Mouse (Mus musculus): ENCODE data around the gene Gm17359. TPM values are rescaled to one million over a fixed set of nuclear protein-coding genes. Genes with fewer than 3 reads are reported as not detected.
A peak's percentile ranks its signal among the peaks of the same experiment; 100 is the strongest.

Gene Gm17359
- total RNA-seq (2014; rRNA removed) (not detected in 2 replicates), polyA plus RNA-seq (2015; fragmentation: Nextera tagmentation; extraction: Ambion mirVana) (not detected in 2 replicates)

DNA sequence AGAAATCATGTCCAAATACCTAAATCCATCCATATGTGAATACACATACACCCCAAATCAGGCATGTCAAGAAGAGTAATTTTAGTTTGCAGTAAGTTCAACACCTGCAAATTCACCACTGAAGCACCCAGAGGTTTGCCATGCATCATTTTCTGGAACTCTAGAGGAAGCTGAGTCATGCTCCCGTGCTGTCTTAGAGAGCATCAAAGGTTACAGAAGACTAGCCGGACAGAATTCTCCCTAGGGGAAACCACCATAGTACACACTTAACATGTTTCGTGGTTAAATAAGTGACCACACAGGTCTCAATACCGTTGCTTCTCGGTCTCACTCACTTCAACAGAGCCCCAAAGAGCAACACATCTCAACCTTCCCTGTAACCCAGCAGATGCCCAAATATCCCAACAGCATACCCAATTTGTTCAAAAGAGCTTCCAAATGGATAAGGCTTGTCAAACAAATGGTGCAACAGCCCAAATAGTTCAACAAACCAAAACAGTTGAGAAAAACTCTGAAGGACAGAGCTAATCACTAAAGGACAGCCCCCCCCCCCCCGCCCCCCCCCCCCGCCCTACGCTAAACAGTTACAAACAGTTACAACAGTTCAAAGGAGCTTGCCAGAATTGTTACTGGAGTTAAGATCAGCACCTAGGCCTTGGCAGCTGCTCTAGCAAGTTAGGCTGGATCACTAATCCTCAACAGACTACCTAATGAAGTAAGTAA, at the start of gene Gm17359:
TSS of gene Gm17359 (plus strand) at position 618 of the 723 bp plus-strand sequence.
- Histone ChIP-seq H3K4me3 (ENCODE audit: low read depth, low read length) (no peak within 1 kb of the TSS), H3K9me3 (ENCODE audit: low read length) (no peaks in the 10 kb centered on the region), H3K27ac (ENCODE audit: low read depth, low read length) (no peak within 1 kb of the TSS), H3K4me2 (ENCODE audit: low read depth, low read length, poor library complexity, severe bottlenecking) (no peak within 1 kb of the TSS), H3K27me3 (ENCODE audit: insufficient read depth, low read length) (no peaks in the 10 kb centered on the region), H3K9ac (replicated peaks; ENCODE audit: low read length, poor library complexity, severe bottlenecking) (no peak within 1 kb of the TSS), H3K36me3 (ENCODE audit: insufficient read depth, low read length) (no peaks in the 10 kb centered on the region), H3K4me1 (ENCODE audit: insufficient read depth, low read length) (no peaks in the 10 kb centered on the region)
- WGBS = 72% methylated on average over 8 of the region's 8 CpGs
- no peak for TF ChIP-seq CTCF (IDR thresholded peaks at IDR 0.05)
- no peak for DNase-seq (ENCODE audit: low spot score)
- no peak for ATAC-seq (ENCODE audit: low FRiP score)

GRCm38 (mm10) chr3:79287108-79287576, 49.3 kb upstream of the Gm17359 start:
- Histone ChIP-seq H3K27ac (ENCODE audit: low read depth, low read length) (peak overlapping the region; percentile 91), H3K4me3 (ENCODE audit: low read depth, low read length) (peak overlapping the region; percentile 83), H3K4me1 (ENCODE audit: insufficient read depth, low read length) (peaks cover 16% of the 10 kb centered on the region; the same call in 1 of the 2 replicates), H3K36me3 (ENCODE audit: insufficient read depth, low read length) (no peaks in the 10 kb centered on the region), H3K9me3 (ENCODE audit: low read length) (no peaks in the 10 kb centered on the region), H3K27me3 (ENCODE audit: insufficient read depth, low read length) (no peaks in the 10 kb centered on the region), H3K9ac (replicated peaks; ENCODE audit: low read length, poor library complexity, severe bottlenecking) (peak overlapping the region; percentile 88), H3K4me2 (ENCODE audit: low read depth, low read length, poor library complexity, severe bottlenecking) (peak overlapping the region; percentile 82)
- ATAC-seq (ENCODE audit: low FRiP score) (peak; percentile 96), DNase-seq (ENCODE audit: low spot score) (peak; percentile 94)
- 1% methylated on average over 37 of the region's 60 CpGs for WGBS
- TF ChIP-seq CTCF (IDR thresholded peaks at IDR 0.05) = no peak

- H3K27me3 ChIP-seq (ENCODE audit: insufficient read depth, low read length) = no peaks in the 10 kb centered on the region
- peak overlapping the region; percentile 91 for H3K27ac ChIP-seq (ENCODE audit: low read depth, low read length)
- peak overlapping the region; percentile 83 for H3K4me3 ChIP-seq (ENCODE audit: low read depth, low read length)
- DNase-seq (ENCODE audit: low spot score) = no peak
- peak overlapping the region; percentile 88 for H3K9ac ChIP-seq (replicated peaks; ENCODE audit: low read length, poor library complexity, severe bottlenecking)
- peak; percentile 12; the same call in 1 of the 2 replicates for ATAC-seq (ENCODE audit: low FRiP score)
- no peaks in the 10 kb centered on the region for H3K36me3 ChIP-seq (ENCODE audit: insufficient read depth, low read length)
- TF ChIP-seq CTCF (IDR thresholded peaks at IDR 0.05) = no peak
- peak overlapping the region; percentile 82 for H3K4me2 ChIP-seq (ENCODE audit: low read depth, low read length, poor library complexity, severe bottlenecking)
- H3K4me1 ChIP-seq (ENCODE audit: insufficient read depth, low read length) = peaks cover 16% of the 10 kb centered on the region; the same call in 1 of the 2 replicates
- no peaks in the 10 kb centered on the region for H3K9me3 ChIP-seq (ENCODE audit: low read length)
- 16% methylated on average over 17 of the region's 17 CpGs for WGBS
Observed at GRCm38 (mm10) chr3:79287699-79288458, 48.6 kb upstream of the Gm17359 start.

DNA sequence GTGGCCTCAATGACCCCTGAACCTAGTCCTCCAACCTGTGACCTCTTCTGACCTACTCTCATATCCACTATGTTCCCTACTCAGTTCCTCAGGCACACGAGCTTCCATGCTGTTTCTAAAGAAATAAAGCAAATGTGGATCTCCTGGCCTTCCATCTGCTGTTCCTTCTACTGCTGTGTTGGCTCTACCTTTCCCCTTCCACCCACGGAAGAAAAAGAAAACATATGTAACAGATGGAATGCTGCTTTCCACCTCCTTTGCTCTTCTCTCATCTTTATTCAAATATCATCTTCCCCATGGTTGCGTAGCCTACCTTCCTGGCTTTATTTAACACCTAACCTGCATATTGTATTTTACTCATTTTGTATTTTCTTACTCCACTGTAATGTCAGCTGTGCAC, 47.4 kb upstream of the Gm17359 start:
- Histone ChIP-seq H3K4me2 (ENCODE audit: low read depth, low read length, poor library complexity, severe bottlenecking) (no peak overlapping the region), H3K9me3 (ENCODE audit: low read length) (no peaks in the 10 kb centered on the region), H3K36me3 (ENCODE audit: insufficient read depth, low read length) (no peaks in the 10 kb centered on the region), H3K4me1 (ENCODE audit: insufficient read depth, low read length) (peaks cover 14% of the 10 kb centered on the region; the same call in 1 of the 2 replicates), H3K27me3 (ENCODE audit: insufficient read depth, low read length) (no peaks in the 10 kb centered on the region), H3K4me3 (ENCODE audit: low read depth, low read length) (no peak overlapping the region), H3K27ac (ENCODE audit: low read depth, low read length) (no peak overlapping the region), H3K9ac (replicated peaks; ENCODE audit: low read length, poor library complexity, severe bottlenecking) (no peak overlapping the region)
- no peak for TF ChIP-seq CTCF (IDR thresholded peaks at IDR 0.05)
- 82% methylated on average over 3 of the region's 3 CpGs for WGBS
- no peak for ATAC-seq (ENCODE audit: low FRiP score)
- DNase-seq (ENCODE audit: low spot score) = no peak

DNA sequence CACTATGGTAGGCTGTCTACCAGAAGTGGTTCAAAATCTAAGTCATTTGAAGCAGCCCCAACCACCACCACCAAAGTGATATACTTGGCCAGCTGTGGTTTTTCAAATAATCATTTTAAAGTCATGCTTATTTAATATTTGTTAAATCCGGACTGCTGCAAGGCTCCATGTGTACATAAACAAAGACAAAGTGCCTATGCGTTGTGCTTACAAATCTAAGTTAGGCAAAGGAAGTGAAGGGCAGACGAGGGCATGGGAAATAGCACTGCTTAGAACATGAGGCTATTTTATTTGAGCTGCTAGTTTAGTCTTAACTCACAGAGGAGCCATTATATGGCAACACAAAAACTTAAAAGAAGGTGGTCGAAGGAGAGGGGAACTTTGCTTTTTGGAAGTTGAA, 43.4 kb upstream of the Gm17359 start:
- no peaks in the 10 kb centered on the region for H3K36me3 ChIP-seq (ENCODE audit: insufficient read depth, low read length)
- 71% methylated on average over 4 of the region's 4 CpGs for WGBS
- H3K9me3 ChIP-seq (ENCODE audit: low read length) = no peaks in the 10 kb centered on the region
- DNase-seq (ENCODE audit: low spot score) (no peak), ATAC-seq (ENCODE audit: low FRiP score) (no peak)
- H3K4me1 ChIP-seq (ENCODE audit: insufficient read depth, low read length) = no peaks in the 10 kb centered on the region
- no peak overlapping the region for H3K9ac ChIP-seq (replicated peaks; ENCODE audit: low read length, poor library complexity, severe bottlenecking)
- no peak for TF ChIP-seq CTCF (IDR thresholded peaks at IDR 0.05)
- H3K27me3 ChIP-seq (ENCODE audit: insufficient read depth, low read length) = no peaks in the 10 kb centered on the region
- no peak overlapping the region for H3K4me2 ChIP-seq (ENCODE audit: low read depth, low read length, poor library complexity, severe bottlenecking)
- no peak overlapping the region for H3K27ac ChIP-seq (ENCODE audit: low read depth, low read length)
- H3K4me3 ChIP-seq (ENCODE audit: low read depth, low read length) = no peak overlapping the region

GRCm38 (mm10) chr3:79294701-79295100, 41.8 kb upstream of the Gm17359 start:
- Histone ChIP-seq H3K4me3 (ENCODE audit: low read depth, low read length) (no peak overlapping the region), H3K4me2 (ENCODE audit: low read depth, low read length, poor library complexity, severe bottlenecking) (no peak overlapping the region), H3K27ac (ENCODE audit: low read depth, low read length) (no peak overlapping the region), H3K9me3 (ENCODE audit: low read length) (no peaks in the 10 kb centered on the region), H3K9ac (replicated peaks; ENCODE audit: low read length, poor library complexity, severe bottlenecking) (no peak overlapping the region), H3K27me3 (ENCODE audit: insufficient read depth, low read length) (no peaks in the 10 kb centered on the region), H3K36me3 (ENCODE audit: insufficient read depth, low read length) (no peaks in the 10 kb centered on the region), H3K4me1 (ENCODE audit: insufficient read depth, low read length) (no peaks in the 10 kb centered on the region)
- no peak for DNase-seq (ENCODE audit: low spot score)
- no peak for ATAC-seq (ENCODE audit: low FRiP score)
- no peak for TF ChIP-seq CTCF (IDR thresholded peaks at IDR 0.05)
- 94% methylated on average over 3 of the region's 3 CpGs for WGBS
